Mouse (Mus musculus) testis, adult 2 months (tissue): Measurements from ENCODE around the gene Pum2.

Source experiments
- CTCF ChIP-seq: fragments of 200-500 bp; IDR thresholded peaks from 2 replicates; pipeline ENCODE4 v1.5.1; 2012; ENCODE audit warnings: low read depth, mild to moderate bottlenecking, inconsistent platforms, low read length, moderate library complexity; ENCODE audit not compliant: control insufficient read depth, insufficient read depth, insufficient replicate concordance
- POLR2A ChIP-seq: fragments of 200-500 bp; IDR thresholded peaks from 2 replicates; pipeline ENCODE4 v1.6.1; 2012; ENCODE audit warnings: low read depth, mild to moderate bottlenecking, inconsistent platforms, low read length, moderate library complexity; ENCODE audit not compliant: control insufficient read depth

DNA sequence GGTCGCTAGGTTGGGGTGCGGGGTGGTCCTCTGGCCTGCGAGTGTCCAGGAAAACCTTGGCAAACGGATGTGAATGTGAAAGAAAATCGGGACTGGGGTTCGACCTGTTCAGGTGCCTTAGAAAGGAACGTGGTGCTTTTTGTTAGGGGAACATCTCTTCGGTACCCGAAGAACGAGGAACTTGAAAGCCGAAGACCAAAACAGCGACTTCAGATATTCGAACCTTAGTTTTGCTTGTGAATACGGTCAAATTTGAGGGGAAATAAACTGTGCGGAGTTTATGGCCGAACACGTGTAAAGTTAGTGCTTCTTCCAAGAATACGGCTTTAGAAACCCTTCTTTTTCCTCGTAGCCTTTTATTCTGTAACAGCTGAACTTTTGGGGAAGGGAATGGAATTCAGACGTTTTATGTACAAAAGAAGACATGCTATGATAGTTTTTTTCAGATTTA is 982 bp downstream of the Pum2 start:
- TF ChIP-seq CTCF (no peak), POLR2A (no peak)
